Mouse (Mus musculus) E14TG2a.4 (cell line): ENCODE measurements at regions not wholly inside any gene's neighbourhood (a gene's known extent, or its start where the extent isn't known, plus 50 kb on each side); places are given as distances from the start of the nearest gene placed in this dataset.

Experiments used
- CTCF ChIP-seq: conservative IDR thresholded peaks from 2 replicates; pipeline ENCODE4 v1.5.1; 2014; ENCODE audit warnings: low read length
- NANOG ChIP-seq: IDR thresholded peaks from 2 replicates; pipeline ENCODE4 v1.6.1; 2014; ENCODE audit warnings: borderline replicate concordance, low read length, mixed read lengths

DNA sequence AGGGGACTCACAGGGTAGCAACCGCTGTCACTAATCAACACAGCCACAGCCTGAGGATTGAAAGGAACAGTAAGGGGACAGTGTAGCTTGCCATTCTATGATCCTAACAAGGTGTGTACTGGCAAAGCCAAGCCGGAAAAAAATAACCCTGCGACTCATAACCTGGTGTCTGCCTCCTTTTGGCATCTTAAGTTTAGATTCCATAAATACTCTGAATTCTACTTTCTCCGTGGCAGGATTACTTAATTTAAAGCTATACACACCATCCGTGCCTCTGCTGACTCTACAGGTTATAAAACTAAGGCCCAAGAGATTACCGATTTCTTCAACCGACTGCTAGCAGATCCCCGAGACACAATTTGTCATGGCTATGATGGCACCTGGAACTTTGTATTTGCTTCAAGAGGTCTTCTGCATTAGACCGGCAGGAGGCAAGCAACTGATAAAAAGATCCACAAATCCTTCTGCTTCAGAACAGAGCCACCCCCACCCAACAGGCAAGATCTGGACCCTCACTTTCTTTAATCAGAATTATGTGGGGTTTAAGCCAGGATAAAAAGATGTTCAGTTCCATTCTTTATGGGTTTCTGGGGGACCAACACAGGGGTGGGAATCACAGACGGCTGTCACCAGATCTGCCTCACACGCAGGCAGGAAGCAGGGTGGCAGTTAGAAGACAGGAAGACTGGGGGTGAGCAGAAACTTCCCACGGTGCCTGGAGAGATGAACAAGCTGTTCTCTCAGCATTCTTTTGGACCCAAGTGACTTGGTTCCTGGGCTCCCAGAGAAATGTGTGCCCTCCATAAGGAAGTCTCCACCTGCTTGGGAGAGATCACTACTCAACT, 120.4 kb downstream of the Sox4 start:
- TF ChIP-seq CTCF (no peak), NANOG (no peak)
